Mouse (Mus musculus) left cerebral cortex, postnatal 36 days (tissue): ENCODE results near the gene Tcp11l1. TPM values are rescaled to one million over a fixed set of nuclear protein-coding genes. Genes with fewer than 3 reads are reported as not detected.
A peak's percentile ranks its signal among the peaks of the same experiment; 100 is the strongest.

Experiments
- DNase-seq, 2 experiments: peaks; one replicate each; pipeline ENCODE4 v3.0.0; 2021 to 2022; ENCODE audit warnings: low spot score in 2 of 2, mixed read lengths in 1 of 2
- intact Hi-C: fragments of 180-260 bp; cut with DNase I; formaldehyde crosslinking; loops from one replicate; pipeline ENCODE4 v1.15.1; 2025
- total RNA-seq, 2 experiments: library from RNA; stranded (reverse); gene quantifications; 2 replicates each; pipeline ENCODE4 v1.2.3; 2021

Gene Tcp11l1
- total RNA-seq, result 10 to 100 TPM; 38.5 to 40.7 TPM

GRCm38 (mm10) chr2:104711585-104712485 is at the start of gene Tcp11l1:
Gene Tcp11l1 (minus strand): TSS chr2:104712169.
- intact Hi-C loops, result no loop called here
- peak; percentile 81 to 82 for DNase-seq

- intact Hi-C loops, result no loop called here
- no peak for DNase-seq
Observed at GRCm38 (mm10) chr2:104750611-104751010, 38.6 kb upstream of the Tcp11l1 start.

- no peak for DNase-seq
- intact Hi-C loops, result loop anchor here (5.0 kb wide), 1 partner anchor 61 kb away; no protein-coding TSS in a partner anchor
Observed at GRCm38 (mm10) chr2:104748652-104749183, 36.7 kb upstream of the Tcp11l1 start.

GRCm38 (mm10) chr2:104746251-104746650 is 34.3 kb upstream of the Tcp11l1 start:
- no peak for DNase-seq
- intact Hi-C loops, result loop anchor here (5.0 kb wide), 1 partner anchor 59 kb away; no protein-coding TSS in a partner anchor

- intact Hi-C loops, result no loop called here
- no peak for DNase-seq
Observed at GRCm38 (mm10) chr2:104743971-104744370, 32.0 kb upstream of the Tcp11l1 start.

GRCm38 (mm10) chr2:104743160-104743559 is 31.2 kb upstream of the Tcp11l1 start:
- intact Hi-C loops, result no loop called here
- DNase-seq, result no peak

GRCm38 (mm10) chr2:104742741-104743064 is 30.7 kb upstream of the Tcp11l1 start, which contains the start of gene Depdc7:
Gene Depdc7 (minus strand): TSS chr2:104742878.
- peak; percentile 78 to 80 for DNase-seq
- intact Hi-C loops, result no loop called here

- no peak for DNase-seq
- intact Hi-C loops, result no loop called here
Observed at GRCm38 (mm10) chr2:104741896-104742740, 30.1 kb upstream of the Tcp11l1 start.

- intact Hi-C loops, result no loop called here
- DNase-seq, result no peak
Observed at GRCm38 (mm10) chr2:104741015-104741758, 29.2 kb upstream of the Tcp11l1 start.

GRCm38 (mm10) chr2:104740248-104740949 is 28.4 kb upstream of the Tcp11l1 start:
- intact Hi-C loops, result no loop called here

GRCm38 (mm10) chr2:104739691-104740090 is 27.7 kb upstream of the Tcp11l1 start:
- DNase-seq, result no peak
- intact Hi-C loops, result no loop called here

More at GRCm38 (mm10) chr2:104740248-104740949, 28.4 kb upstream of the Tcp11l1 start:
- DNase-seq, result no peak

GRCm38 (mm10) chr2:104736241-104736640 is 24.3 kb upstream of the Tcp11l1 start:
- intact Hi-C loops, result no loop called here
- no peak for DNase-seq

- intact Hi-C loops, result no loop called here
- no peak for DNase-seq
Observed at GRCm38 (mm10) chr2:104732562-104733256, 20.7 kb upstream of the Tcp11l1 start.

GRCm38 (mm10) chr2:104732033-104732444 is 20.1 kb upstream of the Tcp11l1 start:
- intact Hi-C loops, result no loop called here
- no peak for DNase-seq

GRCm38 (mm10) chr2:104727369-104727768 is 15.4 kb upstream of the Tcp11l1 start:
- DNase-seq, result no peak
- intact Hi-C loops, result no loop called here

- intact Hi-C loops, result no loop called here
Observed at GRCm38 (mm10) chr2:104722021-104722420, 10.1 kb upstream of the Tcp11l1 start.

GRCm38 (mm10) chr2:104717827-104718226 is 5.9 kb upstream of the Tcp11l1 start:
- DNase-seq, result no peak
- intact Hi-C loops, result no loop called here

More at GRCm38 (mm10) chr2:104722021-104722420, 10.1 kb upstream of the Tcp11l1 start:
- no peak for DNase-seq

GRCm38 (mm10) chr2:104717231-104717735 is 5.3 kb upstream of the Tcp11l1 start:
- DNase-seq, result no peak
- intact Hi-C loops, result no loop called here
